Mouse (Mus musculus) kidney, adult 2 months (tissue): ENCODE measurements around the gene Znhit6.

Experiments used
- CTCF ChIP-seq: fragments of 200-500 bp; conservative IDR thresholded peaks from 2 replicates; pipeline ENCODE4 v1.5.1; 2011; ENCODE audit warnings: low read depth, mild to moderate bottlenecking, control low read depth, low read length, moderate library complexity, mixed read lengths; ENCODE audit not compliant: insufficient read depth, insufficient read length
- POLR2A ChIP-seq: fragments of 200-500 bp; IDR thresholded peaks from one replicate; pipeline ENCODE4 v1.6.1; 2011; ENCODE audit warnings: low read depth, low read length, control low read depth

DNA sequence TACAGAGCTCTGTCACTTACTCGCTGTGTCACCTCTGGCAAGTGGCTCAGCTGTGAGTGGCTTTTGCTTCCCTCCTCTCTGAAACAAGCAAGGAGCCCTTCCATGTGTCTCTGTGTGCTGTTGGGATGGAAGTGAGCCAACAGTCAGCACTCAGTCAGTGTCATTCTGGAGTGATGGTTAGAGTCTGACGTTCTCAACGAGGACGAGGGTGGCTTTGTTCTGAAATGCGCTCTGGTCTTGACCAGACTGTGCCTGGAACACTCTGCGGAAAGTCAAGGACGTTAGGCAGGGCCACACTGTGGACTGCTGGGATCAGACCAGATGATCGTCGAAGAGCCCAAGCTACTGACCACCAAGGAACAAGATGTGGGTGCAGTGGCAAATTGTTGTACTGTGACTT is 49.5 kb downstream of the Znhit6 start:
- no peak for TF ChIP-seq CTCF
- no peak for TF ChIP-seq POLR2A
